Mouse (Mus musculus) cortical plate, adult 2 months (tissue): ENCODE results near the gene Aldh1a2.

ENCODE experiments used
- CTCF ChIP-seq: fragments of 200-500 bp; IDR thresholded peaks from 2 replicates; pipeline ENCODE4 v1.5.1; 2011; ENCODE audit warnings: mild to moderate bottlenecking, control low read depth, low read length; ENCODE audit not compliant: insufficient read depth; ENCODE audit errors: extremely low read depth
- POLR2A ChIP-seq: fragments of 200-500 bp; IDR thresholded peaks from 2 replicates; pipeline ENCODE4 v1.6.1; 2011; ENCODE audit warnings: mild to moderate bottlenecking, low read length, control low read depth; ENCODE audit not compliant: insufficient read depth; ENCODE audit errors: extremely low read depth

- TF ChIP-seq POLR2A: no peak
- TF ChIP-seq CTCF: no peak
Observed at GRCm38 (mm10) chr9:71324060-71324459, 108.5 kb downstream of the Aldh1a2 start.
